Mouse (Mus musculus) kidney, postnatal 25 days (tissue): ENCODE measurements around the gene Galntl6.

Experiments used
- DNase-seq, 2 experiments: peaks; one replicate each; pipeline ENCODE4 v3.0.0; 2021; ENCODE audit warnings: mixed read lengths in 2 of 2

The Galntl6 gene

DNA sequence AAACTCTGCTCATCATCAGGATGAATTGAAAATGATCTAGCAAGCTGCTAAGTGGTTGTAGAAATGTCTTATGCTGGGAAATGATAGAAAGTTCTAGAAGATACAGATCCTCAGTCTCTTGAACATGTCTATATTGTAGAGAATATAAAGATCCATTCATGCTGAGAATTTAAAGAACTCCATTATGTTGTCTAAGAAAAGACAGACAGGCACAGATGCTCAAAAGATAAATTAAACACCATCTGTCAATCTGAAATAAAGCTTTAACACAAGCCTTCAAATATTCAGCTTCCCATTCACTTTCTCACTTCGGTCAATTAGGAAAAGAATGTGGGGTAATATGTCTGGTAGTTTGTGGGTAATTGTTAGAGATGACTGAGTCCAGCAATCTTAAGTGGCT lies 658.8 kb downstream of the Galntl6 start:
- no peak for DNase-seq

DNA sequence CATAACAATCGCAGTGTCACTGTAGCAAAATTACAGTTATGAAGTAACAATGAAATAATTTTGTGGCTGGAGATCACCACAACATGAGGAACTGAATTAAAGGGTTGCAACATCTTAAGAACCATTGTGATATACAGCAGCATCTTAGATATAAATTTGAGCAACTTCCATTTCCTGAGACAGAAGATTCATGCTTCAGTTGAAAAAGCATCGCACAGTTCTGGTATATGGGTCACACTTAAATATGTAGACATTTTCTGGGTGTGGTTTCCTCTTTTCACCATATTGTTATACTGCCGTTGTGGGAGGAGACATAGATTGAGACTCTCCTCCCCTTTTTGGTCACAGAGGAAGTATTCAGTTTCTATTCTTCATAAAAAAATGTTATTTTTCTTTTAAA lies 667.6 kb downstream of the Galntl6 start:
- DNase-seq, result no peak

DNA sequence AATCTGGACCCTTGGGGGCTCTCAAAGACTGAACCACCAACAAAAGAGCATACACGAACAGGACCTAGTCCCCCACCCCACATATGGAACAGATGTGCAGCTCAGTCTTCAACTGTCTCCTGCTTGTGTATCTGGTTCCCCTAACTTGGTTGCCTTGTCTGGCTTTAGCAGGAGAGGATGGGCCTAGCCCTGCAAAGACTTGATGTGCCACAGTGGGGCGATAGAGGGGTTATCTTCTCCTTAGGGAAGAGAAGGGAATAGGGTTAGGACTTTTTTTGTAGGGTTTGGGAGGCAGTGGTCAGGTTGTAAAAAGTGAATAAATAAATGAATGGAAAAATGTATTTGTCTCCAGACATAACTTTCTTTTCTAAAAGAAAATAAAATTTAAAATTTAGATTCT lies 678.2 kb downstream of the Galntl6 start:
- DNase-seq, result no peak

DNA sequence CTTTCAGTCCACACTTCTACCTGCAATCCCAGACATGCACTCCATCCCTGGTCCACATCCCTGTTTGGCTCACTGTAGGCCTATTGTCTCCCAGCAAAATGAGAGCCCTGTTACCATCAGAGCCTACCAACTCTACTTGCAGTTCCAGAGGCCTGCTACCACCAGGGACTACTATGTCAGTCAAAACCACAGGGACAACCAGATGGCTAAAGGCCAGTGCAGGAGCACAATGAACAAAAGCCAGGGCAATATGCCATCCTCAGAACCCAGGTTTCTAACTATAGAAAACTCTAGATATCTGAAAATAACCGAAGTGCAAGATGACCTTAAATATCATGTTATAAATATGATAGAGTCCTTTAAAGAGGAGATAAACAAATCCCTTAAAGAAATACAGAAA lies 683.7 kb downstream of the Galntl6 start:
- DNase-seq, result no peak

DNA sequence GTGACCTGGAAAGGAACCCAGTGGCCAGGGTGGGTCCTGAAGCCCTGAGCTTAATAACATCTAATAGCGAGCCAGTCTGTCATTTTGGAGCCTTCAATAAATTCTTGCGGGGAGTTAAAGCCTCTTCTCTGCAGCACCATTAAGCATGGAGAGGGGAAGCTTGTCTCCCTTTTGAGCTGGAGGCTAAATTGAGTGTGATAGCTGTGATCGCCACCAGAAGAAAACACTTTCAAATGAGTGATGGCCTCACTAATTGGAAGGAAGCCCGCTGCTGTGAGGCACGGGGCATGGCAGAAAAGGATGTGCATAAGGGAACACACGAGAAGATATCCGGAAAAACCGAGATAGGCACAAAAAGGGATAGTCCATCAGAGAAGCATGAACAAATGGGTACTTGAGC lies 694.6 kb downstream of the Galntl6 start:
- no peak for DNase-seq

DNA sequence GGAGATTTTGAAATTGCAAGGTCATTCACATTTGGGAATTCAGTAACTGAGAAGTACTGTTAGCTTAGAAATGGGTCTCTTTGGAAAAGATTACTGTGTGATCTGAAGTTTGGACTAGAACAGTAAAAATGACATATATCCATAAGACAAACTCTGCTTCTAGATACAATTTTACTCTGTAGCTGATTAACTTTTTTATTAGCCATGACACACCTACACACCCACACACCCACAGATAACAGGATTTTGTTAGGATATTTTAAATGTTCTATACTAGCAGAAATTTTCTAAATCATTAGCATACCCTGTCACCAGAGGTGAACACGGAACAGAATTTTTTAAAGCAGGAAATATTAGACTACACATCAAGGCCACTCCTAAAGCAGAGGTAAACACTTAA lies 722.7 kb downstream of the Galntl6 start:
- no peak for DNase-seq

DNA sequence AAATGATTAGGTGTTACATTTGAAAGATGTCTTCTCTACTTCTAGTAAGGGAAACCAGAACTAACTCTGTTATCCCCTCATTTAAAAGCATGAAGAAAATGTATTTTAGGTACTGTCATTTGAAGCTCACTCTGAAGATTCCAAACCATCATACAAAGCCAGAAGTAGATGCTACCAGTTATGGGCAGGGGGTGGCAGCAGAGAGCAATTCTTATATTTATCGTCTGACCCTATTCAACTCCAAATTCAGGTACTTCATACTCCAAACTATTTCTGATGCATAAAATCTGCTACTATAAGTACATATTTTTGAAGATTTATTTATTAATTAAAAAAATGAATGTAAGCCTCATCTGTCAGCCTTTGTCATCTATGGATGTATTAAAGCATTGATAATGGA lies 765.5 kb downstream of the Galntl6 start:
- DNase-seq, result peak in 1 of 2 experiments; percentile 50

DNA sequence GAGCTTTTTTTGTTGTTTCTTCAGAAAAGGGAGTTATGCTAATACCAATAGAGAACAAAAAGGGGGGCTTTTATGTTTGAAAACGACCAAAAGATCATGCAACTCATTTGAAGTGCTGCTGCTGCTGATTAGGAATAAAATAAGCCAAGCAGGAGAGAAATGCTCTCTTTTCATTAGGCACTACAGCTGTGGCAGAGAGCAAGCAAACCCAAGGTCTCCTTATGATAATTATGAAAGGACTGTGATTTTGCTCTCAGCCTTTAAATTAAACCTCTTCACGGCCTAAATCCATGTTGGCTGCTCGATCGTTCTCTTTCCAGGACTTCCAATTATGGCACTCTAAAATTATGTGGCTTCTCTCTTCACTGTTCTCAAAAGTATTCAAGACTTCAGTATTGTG lies 825.7 kb downstream of the Galntl6 start:
- no peak for DNase-seq

DNA sequence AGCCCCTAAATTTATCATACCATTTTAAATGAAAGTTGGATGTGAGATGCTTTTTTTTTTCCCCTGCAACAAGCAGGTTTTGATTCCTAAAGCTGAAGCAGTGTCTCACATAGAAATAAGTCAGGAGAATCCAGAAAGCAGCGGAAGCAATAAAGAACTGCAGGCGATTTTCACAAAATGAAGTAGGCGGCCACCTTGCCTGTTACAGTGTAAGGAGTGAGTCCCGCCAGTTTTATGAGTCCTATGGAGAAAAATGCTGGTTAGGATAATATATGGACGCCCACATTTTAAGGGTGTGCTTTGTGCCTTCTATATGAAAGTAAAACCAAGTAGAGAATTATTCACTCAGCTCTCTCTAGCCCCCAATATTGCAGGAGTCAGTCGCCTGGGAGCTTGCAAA lies 827.5 kb downstream of the Galntl6 start:
- DNase-seq, result no peak

DNA sequence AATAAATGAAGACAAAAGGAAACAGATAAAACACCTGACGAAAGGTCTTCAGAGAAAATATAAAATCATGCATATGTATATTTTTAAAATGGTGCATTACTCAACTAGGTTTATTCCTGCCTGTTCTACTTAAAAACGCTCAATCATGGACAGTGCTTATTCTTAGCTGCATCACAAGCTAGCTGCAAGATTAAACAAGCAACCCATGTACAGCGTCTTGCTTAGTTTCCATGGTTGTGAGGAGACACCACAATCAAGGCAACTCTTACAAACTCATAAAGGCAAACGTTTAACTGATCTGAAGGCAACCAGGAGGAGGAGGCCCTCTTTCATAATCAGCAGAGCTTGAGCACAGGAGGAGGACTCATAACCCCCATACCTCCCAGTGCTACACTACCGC lies 830.7 kb downstream of the Galntl6 start:
- no peak for DNase-seq

DNA sequence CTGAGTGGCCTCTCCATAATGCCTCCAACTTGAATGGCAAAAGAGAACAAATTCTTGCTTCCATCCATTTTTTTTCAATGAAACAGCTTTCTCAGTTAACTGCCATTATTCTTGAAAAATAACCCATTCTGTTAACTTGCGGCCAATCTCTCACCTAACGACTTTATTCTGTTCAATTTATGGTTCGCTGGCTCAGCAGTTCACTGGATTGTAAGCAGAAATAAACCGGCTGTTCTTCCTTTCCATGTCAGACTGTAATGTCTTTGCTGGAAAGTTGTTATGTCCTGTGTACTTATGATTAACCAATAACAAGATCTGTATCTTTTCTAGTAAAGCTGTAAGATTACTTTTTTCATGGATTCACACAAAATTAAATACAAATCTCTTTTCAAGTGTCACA lies 837.8 kb downstream of the Galntl6 start:
- no peak for DNase-seq

DNA sequence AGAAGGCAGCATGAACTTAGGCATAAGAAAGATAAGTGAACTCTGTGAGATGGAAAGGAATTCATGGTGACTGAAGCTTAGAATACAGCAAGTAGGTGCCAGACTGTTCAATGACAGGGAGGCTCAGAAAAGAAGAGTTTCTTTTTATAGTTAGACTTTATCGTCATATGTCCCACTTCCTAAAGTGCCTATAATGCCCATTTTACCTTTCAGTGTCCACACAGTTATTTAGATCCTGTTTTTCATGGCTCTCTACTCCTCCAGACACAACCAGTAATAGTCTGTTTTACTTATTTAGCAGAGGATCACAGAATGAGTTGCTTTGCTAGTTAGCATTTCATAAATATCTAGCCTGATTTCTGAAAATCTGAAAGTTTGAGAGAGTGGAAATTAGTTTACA lies 838.7 kb downstream of the Galntl6 start:
- no peak for DNase-seq

DNA sequence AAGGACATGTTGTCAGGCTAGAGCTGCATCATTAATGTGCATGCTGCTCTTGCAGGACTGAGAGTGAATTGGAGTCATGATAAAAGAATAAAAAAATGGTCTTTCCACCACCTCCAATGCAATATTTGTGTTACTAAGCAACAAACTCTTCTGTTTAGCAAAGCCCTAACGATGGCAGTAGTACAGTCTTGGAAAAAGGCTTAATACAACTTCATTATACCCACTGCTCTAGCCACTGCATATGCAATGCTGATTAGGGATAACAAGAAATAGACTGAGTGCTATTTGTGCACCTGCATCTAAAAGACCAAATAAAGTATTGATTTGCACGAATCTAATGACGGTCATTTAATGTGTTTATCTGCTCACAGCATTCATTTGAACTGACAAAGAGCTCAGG lies 880.2 kb downstream of the Galntl6 start:
- no peak for DNase-seq

DNA sequence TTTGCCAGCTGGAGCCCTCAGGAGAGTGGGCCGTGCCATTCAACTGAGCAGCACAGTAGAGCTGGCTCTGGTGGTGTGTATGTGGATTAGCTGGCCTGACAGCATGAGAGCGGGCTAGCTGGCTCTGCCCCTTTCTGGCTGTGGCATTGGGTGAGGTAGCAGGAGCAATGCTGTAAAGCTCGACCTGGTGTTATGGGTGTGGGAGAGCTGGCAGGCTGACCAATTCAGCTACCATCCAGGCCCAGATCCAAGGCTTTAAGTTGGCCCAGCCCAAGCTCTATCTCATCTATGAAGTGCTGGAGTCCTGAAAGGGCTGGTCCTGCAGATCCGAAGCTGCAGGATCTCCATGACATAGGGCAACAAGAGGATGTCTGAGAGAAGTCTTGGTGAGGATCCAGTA lies 886.9 kb downstream of the Galntl6 start:
- no peak for DNase-seq

DNA sequence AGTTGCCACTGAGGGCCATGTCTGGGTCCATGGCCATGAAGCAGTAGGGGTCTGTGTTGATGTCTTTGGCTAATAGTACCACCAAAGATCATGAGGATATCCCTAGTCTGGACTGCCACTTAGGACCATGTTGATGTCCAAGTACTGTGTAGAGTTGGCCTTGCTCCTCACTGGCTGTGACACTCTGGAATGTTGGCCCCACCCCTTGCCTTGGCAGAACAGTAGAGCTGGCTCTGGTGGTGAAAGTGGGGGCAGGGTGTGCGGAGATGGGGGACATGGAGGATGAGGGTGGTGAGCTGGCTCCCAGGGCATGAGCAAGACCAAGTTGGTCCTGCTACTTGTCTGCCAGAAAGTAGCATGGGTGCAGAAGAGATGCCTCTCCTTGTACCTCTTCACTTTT lies 887.3 kb downstream of the Galntl6 start:
- no peak for DNase-seq

DNA sequence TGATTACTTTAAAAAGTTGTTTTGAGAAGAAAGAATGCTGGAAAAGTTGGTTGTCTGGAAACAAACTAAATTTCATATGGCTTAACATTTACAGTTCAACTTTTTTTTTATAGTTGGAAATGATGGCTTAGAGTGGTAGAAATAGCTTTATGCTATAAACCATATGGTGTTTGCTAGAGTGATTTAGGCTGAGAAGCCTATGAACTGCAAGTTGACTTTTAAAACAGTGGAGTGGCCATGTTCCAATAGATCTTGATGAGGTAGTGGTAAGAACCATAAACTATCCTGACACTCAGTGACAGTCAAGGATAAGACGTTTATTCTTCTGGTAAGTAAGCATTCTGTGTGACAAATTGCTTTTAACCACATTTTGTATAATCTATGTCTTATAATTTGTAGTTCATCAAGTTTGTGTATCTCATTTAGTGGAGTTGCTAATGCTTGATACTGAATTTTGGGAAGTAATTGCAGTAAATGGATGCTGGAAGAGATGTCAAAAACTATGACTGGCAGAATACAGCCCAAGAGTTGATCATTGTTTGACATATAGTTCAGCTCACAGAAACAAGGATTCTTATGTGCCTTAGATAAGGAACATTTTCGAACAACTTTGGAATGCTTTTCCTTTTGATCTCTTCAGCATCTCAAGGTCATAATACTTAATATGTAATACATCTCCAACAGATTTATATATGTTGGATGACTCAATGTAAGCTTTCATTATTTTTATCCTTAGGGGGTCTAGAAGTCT lies 888.8 kb downstream of the Galntl6 start:
- DNase-seq, result no peak

DNA sequence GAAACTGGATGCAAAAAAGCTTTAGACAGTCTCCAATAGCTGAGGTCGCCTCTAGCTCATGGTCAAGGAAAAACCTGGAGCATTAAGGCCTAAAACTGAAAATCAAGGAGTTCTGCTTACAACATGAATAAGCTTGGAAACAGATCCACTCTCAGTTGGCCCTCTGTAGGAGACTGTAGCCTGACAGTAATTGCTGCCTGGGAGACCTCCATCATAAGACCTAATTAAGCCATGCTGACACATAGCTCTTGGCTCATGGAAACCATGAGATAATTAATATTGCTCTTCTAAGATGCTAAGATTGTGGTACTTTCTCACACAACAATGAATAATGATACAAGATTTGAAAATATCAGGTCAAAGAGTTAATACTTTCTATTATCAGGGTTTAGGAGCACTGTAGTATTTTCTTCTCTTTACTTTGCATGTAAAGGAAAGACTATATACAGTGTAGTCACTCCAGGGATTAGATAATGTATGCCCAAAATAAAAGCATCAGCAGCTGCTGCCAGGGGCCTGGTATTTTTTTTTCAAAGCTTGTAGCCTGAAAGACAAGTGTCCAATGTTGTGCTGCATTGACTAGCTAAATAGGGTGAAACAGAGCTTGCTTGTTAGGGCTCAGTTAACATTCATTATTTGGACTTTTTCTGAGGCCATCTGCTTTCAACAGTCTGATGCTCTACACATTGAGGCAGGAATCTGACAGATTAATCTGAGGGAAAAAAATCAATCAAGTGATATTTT lies 922.8 kb downstream of the Galntl6 start:
- no peak for DNase-seq

DNA sequence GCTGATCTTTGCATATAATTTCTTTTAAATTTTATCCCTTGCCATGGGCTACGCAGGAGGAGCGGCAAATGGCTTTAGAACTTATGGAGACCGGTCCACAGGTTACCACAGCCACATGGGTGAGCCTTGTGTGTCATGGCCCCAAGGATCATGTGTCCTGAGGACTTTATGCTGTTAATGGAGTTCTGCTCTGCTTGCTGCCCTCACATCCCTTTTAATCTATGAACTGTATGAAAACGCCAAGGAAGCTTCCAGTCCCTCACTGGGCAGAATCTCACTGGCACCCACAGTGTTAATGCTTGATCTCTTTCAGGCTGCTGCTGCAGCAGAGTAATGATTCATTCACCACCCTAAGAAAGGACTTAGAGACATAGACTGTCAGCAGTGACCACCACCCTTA lies 935.1 kb downstream of the Galntl6 start:
- DNase-seq, result no peak

DNA sequence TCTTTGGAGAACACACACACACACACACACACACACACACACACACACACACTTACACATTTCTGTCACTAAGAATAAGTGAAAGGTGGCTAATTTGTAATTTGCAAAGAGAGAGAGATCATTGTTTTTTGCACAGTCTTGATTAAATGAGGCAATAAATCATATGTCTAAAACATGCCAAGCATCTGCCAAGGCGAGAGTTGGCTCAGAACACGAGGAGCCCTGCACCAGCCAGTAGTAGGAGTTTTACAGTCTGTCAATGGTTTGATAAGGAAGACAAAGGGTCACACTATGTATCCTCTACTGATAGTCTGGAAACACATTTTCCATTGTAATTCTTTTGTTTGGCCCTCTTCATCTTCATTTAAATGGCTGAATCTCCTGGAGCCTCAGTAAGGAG lies 938.3 kb downstream of the Galntl6 start:
- no peak for DNase-seq

DNA sequence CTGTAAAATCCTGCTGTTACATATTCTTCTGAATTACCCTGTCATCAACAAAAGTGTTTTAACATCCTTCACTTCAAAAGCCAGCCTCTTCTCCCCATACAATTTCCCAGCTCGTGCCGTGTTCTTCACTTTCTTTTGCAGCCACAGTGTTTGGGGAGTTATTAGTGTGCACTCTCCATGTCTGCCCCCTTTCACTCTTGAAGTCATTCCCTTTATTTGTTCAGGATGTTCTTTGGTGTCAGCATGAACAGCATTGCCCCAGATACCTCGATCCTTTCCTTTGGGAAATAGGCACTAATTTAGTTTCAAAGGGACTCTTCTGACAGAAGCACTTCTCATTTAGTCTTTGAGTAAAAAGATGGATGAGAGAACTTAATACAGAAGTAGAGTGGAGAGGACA lies 939.6 kb downstream of the Galntl6 start:
- no peak for DNase-seq

DNA sequence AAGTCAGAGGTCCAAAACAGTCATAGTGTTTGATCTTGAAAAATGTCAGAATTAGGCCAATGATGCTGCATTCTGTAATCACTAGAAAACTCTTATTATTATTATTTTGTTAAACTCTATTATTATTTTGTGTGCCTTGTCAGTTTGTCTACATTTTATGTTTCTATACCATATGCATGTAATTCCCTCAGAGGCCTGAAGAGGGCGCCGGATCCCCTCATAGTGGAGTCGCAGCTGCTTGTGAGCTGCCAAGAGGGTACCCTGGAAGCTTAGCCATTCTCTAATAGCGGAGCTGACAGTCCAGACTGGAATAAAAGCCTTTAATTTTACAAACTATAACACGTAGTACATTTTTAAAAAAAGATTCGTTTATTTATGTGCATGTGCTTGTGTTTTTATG lies 945.8 kb downstream of the Galntl6 start:
- peak in 1 of 2 experiments; percentile 23 for DNase-seq

DNA sequence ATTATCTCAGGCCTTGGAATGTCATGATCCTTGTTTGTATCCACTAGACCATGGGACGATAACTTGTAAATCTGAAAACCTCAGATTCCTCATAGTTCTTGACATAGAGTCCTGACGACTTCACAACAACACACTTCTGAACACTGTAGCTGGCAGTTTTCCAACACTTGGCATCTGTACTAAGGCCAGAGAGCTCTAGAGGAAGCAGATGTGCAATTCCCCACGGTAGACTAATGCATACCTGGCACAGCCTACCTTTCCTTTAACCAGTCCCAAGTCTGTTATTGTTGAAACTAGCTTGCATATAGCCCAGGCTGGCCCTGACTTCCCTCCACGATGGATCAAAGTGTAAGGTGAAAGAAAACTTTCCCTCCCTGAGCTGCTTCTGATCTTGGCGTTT lies 946.9 kb downstream of the Galntl6 start:
- DNase-seq, result no peak

DNA sequence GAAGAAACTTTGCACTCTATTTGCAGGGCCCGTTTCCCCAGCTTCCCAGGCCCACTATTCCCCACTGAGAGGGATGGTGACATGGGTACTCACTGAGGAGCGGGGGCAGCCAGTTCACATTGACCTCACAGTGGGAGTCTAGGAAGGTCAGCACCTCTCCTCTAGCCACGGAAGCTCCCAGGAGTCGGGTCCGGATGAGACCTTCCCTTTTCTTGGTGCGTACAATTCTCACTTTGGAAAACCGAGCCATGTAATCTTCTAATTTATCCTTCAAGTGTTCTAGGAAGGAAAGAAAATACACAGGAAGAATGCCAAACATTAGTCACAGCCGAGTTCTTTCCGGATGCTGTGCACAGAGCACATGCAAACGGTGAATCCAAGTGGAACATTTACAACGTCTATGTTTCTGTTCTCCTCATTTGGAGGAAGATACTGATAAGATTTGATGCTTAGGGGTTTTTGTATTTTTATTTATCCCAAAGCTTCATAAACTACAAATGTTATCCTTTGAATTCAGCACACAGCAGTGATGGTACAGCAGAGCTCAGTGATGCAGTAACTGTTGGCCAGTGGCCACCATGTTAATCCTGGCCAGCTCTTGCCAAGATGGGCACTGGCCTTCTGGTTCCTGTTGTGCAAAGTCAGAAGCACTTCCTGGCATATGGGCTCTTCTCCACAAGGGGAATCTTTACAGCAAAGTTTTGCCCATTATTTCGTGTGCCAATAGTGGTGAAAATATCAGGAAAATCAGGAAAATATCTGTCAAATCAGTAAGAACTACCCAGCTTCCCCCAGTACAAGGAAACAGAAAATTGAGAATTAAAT lies 949.9 kb downstream of the Galntl6 start:
- peak in 1 of 2 experiments; percentile 6 for DNase-seq

DNA sequence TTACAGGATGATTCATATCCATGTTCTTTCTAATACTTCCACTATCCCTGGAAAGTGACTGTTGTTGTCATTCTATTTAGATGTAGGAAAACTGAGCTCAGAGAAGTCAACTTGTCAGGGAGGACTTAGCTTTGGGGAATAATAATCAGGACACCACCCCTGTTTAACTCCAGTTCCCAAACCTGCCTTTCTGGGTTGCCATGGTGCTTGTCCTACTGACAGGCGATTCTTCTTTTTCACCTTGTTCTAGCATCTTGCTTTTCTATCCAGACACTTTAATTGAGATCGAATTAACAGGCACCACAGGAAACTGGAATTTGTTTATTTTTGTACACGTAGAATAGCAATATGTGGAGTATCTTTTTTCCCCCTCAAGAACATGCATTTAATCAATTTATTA lies 953.3 kb downstream of the Galntl6 start:
- DNase-seq, result no peak
